Mouse (Mus musculus) adrenal gland (tissue): ENCODE results near the gene Nudt13.

Source experiments
- intact Hi-C: fragments of 180-260 bp; cut with DNase I; formaldehyde crosslinking; loops from one replicate; pipeline ENCODE4 v1.15.1; 2025

Gene Nudt13

DNA sequence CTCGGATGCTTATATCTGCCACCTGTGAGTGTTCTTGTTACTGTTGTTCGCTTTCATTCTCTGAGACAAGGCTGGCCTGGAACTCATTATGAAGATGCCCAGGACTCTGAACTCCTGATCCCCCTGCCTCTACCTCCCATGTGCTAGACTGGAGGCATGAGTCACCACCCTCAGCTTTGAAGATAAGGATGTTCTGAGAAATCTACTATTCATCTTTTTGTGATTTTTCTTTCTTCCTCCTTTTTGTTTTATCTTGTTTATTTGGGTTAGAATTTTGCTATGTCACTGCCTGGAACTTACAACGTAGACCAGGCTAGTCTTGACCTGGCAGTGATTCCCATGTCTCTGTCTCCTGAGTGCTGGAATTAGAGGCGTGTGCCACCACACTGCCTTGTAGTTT, 36.8 kb downstream of the Nudt13 start:
- intact Hi-C loops: no loop called here

DNA sequence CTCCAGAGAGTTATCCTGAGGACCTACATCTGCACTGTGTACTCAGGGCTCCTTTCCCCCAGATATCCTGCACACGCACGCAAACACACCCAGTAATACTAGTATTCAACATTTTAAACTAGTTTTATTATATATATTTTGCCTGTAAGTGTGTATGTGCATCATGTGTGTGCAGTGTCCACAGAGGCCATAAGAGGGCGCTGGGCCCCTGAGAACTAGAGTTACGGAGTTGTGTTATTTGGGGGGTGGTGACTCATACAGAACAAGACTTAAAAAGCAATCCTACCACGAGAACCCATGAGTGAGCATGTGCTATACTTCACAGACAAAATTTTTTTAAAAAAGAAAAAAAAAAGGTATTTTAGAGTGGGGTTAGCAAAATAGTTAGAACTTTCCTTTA, 44.9 kb downstream of the Nudt13 start:
- intact Hi-C loops: no loop called here

DNA sequence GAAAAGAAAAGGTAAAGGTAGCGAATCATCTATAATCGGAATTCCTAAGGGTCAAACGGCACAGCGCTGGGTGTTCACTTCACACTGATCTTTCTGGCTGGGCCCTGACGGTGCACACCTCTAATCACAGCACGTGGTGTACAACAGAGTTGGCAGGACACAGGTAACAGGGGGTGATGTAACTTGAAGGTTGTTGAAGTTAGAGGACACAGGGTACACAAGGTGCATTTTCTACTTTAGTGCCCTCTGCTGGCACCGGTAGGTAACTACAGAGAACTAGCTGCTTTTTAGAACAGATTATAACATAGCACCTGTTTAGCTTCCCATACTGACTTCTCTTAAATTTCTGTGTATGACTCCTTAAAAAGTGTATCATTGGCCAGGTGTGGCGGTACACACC, 45.7 kb downstream of the Nudt13 start:
- intact Hi-C loops: no loop called here

DNA sequence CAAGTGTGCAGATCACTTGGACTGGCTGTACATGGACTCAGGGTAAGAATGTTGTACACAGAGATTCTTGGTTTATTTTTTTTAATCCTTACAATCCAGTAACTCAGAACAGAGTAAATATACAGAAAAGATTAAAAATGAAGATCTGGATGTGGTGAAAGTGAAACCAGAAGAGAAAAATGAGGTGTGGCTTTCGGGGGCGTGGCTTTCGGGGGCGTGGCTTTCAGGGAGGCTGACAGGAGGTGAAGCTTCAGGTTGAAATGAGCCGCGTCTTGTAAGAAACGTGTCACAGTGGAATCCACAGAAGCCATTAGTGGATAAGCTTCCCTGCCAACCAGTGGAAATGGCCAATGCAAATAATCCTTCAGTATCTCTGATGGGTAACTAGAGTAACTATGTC, 46.4 kb downstream of the Nudt13 start:
- intact Hi-C loops: no loop called here

DNA sequence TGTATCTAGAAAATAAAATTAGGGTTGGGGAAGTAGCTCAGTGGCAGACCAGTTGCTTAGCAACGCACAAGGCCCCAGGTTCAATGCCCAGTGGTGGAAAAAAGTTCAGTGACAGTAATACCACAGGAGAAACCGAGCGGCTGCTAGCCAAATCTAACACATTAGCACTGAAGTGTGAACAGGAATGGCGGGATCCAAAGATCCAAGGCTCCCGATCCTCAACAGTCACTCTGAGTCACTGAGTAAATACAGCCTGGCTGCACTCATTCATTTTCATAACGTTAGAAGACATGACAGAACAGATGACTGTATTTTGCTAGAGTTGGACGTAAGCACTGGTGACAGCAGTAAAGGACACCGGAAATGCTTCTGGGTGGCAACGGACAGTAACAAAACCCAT, 51.4 kb downstream of the Nudt13 start:
- intact Hi-C loops: loop anchor here (5.0 kb wide), 1 partner anchor 46 kb away; the partner anchor contains the start of gene Mrps16

DNA sequence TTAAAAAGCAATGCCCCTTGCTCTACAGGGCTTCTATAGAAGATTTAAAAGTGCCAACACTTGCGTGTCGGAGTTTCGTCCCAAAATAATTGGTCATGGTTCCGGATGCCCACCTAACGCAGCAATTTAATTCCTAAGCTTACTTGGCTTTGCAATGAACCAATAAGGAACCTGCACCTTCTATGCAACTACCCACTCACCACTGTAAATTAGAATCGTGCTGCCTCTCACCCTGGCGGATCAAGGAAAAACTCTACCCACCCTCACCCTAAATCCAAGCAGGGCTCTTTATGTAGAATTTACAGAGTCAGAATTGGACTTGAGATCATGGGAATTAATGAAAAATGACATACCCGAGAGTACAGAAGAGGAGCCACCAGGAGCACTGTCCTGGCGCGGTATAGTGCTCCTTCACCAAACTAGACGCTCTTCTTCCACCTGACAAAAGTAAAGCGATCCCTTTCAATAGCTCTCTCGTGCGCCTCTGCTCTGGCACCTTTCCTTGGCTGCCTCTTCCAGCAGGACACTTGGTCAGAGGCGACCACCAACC, 53.0 kb downstream of the Nudt13 start:
- intact Hi-C loops: loop anchor here (5.0 kb wide), 1 partner anchor 45 kb away; the partner anchor contains the start of gene Mrps16

DNA sequence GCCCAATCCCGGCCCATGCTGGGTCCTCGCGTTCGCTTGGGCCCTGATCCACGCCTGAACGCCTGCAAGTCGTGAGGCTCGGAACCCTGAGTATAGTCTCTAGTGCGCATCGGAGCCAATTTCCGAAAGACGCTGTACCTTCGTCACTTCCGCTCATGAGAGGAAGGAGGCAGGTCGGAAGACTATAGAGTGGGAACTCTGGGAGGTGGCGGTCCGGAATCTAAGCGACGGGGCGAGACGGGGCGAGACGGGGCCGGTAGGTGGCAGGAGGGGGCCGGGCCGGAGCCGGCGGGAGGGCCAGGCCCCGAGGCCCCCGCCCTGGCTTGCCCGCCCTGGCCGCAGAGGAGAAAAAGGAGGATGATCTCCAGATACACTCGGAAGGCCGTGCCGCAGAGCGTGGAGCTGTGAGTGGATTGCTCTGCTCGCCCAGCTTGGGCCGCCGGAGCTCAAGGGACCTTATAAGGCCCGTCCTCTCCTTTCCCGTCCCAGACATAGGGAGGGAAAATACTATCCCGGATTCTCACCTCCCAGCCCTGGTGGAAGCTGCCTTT, 53.6 kb downstream of the Nudt13 start, which contains the start of the genes Ecd and Fam149b:
Ecd (minus strand) TSS at position 131 of the 551 bp plus-strand sequence.
Fam149b (plus strand) TSS at position 172 of the 551 bp plus-strand sequence.
- intact Hi-C loops: loop anchor here (5.0 kb wide), 1 partner anchor 44 kb away; the partner anchor contains the start of gene Mrps16

DNA sequence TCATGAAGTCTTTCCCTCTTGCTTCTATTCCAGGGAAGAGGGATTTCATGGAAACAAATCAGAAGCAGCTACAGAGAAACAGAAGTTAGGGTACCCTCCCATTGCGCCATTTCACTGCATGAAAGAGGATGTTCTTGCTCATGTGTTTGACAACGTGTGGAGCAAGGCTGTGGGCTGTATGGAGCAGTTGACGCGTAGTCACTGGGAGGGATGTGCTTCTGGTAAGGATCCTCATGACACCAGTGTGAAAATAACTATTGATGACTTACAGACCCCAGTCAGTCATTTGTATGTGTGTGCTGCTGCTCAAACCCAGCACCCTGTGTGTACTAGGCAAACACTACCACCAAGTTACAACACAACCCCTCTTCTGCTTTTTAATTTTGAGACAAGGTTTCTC, 68.7 kb downstream of the Nudt13 start:
- intact Hi-C loops: no loop called here
